Mouse (Mus musculus) gastrocnemius, postnatal 4 days (tissue): Measurements from ENCODE around the gene Slc35e2. TPM values are rescaled to one million over a fixed set of nuclear protein-coding genes. Genes with fewer than 3 reads are reported as not detected.
"Not testable (repeated sequence)": the region's sequence is repeated elsewhere in the genome, so short reads cannot be mapped to it uniquely, and the experiment has no call there.

Experiments
- DNase-seq, 2 experiments: peaks; one replicate each; pipeline ENCODE4 v3.0.0; 2021 to 2022; ENCODE audit warnings: low spot score in 2 of 2, mixed read lengths in 2 of 2
- total RNA-seq, 2 experiments: library from RNA; stranded (reverse); gene quantifications; 2 replicates each; pipeline ENCODE4 v1.2.3; 2021

Gene Slc35e2
- total RNA-seq, 2 experiments from 2014 or later = 12.0 to 13.0 TPM

DNA sequence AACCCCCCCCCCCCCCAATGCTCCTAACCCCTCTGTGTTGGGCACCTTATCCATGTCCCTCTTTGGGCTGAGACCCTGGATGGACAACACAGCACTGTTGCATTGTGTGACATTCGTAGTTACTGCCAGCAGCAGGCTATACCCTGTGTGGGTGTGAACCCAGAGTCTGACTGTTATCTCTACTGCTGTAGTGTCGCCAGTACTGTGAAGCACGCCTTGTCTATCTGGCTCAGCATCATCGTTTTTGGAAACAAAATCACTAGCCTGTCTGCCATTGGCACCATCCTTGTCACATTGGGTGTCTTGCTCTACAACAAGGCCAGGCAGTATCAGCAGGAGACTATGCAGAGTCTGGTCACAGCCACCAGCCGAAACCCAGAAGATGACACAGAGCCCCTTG lies 17.1 kb downstream of the Slc35e2 start:
- no peak for DNase-seq

DNA sequence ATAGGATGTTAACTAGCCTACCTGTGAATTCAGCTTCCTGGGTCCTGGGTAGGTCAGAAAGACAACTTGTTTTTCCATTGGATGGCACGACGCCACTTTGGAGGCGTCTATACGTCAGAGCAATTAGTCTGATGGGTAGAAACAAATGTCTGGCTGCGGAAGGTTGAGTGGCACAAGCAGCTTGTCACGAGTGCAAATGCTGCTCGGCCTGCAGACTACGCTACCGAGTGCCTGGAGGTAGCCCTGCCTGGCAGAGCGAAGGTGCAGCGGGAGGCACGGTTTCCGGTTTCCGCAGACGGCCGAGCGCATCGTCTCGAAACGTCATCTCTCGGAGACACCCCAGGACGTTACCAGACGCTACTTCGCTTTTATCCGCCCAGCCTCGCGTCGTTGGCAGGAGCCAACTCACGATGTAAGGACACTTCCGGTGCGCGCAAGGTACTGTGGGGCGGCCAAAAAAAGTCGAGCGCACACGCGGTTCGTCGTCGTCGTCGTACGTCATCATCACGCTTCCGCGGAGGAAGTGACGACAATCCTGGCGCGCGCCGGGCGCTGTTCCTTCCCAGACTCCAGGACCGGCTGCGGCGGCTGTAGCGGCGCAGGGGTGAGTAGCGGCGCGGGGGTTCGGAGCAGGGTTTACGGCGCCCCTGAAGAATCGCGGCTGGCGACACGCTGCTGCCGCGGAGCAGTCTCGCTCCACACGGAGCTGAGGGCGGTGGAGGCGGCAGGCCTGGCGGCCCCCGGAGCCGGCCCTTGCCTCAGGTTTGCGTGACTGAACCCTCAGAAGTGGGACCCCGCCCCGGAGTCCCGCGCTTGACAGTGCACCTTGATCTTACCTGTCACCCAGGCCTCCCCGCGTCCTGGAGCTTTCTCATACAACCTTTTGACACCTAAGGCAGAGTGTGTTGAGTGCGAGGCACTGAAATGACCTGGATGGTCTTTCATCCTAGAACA lies 23.4 kb downstream of the Slc35e2 start, which contains the start of gene Cdk11b:
Gene Cdk11b (plus strand): TSS at position 517 of the 954 bp plus-strand sequence.
- DNase-seq = peak; percentile 91 to 94

DNA sequence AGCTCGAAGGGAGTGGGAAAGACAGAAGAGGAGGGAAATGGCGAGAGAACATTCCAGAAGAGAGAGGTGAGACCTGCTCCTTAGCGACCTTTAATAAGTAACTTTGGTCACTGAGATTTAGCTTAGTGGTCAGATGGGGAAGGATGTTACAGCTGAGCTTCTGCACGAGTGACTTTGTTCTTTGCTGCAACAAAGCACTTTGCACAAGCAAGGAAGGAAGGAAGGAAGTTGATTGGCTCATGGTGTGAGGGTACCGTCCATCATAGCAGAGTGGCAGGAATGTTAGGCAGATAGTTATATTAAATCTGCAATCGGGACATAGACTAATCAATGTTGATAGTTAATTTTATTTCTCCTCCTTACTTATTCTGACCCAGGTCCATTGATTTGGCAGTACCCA lies 29.1 kb downstream of the Slc35e2 start:
- no peak for DNase-seq

DNA sequence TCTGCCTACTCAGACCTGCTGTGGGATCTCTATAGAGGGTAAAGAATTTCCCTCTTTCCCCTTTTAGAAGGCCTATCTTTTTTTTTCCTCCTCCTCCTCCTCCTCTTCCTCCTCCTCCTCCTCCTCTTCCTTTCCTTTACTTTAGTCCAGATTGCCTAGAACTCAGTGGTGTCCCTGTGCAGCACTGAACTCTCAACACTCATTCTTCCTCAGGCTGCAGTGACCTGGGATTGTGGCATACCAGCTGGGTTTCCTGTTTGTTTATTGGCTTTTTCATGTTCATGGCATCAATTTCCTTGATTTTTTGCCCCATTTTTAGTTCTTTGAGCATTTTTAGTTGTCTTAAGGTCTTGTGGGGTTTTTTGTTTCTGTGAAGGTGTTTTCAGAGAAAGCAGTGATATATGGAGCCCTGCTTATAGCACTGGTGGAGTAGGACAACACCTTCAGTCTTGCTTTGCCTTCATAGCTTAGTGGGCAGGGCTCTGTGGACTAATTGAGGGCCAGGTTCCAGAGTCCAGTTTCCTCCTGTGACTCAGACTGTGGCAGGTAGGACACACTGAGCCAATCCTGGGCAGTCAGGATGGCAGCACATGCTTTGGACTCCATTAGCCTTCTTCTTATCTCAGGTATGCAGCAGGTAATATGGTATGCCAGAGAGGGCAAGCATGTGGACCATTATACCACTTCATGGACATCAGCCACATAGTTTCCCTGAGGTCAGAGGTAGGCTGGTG lies 34.7 kb downstream of the Slc35e2 start:
- no peak for DNase-seq

DNA sequence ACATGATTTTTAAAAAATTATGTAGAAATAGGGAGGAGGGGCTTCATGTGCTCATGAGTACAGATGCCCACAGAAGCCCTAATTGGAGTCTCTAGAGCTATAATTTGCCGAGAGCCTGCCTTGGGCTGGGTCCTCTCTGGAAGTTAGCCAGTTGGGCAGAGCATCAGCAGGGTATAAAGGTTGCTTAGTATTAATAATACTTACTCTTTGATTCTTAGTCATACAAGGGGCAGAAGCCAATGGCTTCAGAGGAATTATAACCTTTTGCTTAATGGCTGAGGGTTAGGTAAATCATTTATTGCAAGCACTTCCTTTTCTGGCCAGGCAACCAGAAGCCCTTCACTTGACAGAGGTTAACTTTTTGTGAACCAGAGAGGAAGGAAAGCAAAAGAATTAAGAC lies 42.3 kb downstream of the Slc35e2 start:
- DNase-seq = no peak

DNA sequence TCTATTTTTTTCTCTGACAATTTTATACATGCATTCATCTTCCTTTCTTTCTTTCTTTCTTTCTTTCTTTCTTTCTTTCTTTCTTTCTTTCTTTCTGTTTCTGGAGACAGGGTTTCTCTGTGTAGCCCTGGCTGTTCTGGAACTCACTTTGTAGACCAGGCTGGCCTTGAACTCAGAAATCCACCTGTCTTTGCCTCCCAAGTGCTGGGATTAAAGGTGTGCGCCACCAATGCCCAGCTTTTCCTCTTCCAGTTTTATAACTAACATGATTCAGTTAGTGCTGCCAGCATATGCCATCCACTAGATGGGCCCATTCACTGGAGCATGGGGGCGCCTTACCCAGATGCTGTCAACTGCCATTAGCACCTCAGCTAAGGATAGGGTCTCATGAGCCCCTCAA lies 44.1 kb downstream of the Slc35e2 start, which contains the start of gene Gm10563:
Gene Gm10563 (minus strand): TSS at position 101 of the 400 bp plus-strand sequence.
- not testable (repeated sequence) for DNase-seq

DNA sequence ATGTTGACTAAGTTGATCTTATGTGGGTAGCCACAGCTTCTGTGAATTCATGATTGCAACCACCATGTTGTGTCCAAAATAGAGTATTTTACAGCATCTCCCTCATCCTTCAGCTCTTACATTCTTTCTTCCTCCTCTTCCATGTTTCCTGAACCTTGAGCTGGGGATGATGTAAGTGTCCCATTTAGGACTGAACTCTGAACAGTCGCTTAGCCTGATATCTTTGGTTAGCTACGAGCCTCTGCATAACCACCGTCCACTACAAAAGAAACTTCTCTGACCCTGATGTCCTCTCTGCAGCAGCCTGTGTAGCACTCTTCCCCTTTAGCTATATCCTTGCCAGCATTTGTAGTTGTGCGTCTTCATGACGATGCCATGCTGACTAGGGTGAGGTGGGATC lies 44.5 kb downstream of the Slc35e2 start:
- DNase-seq = no peak

DNA sequence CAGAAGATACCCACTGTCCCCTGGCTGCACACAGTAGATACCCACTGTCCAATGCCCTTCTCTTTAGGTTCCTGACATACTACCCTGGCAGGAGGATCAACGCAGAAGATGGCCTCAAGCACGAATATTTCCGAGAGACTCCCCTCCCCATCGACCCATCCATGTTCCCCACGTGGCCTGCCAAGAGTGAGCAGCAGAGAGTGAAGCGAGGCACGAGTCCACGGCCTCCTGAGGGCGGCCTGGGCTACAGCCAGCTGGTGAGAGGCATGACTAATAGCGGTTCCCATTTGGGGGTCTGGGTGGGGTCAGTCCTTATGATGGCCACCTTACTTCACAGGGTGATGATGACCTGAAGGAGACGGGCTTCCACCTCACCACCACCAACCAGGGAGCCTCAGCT lies 48.1 kb downstream of the Slc35e2 start:
- no peak for DNase-seq

DNA sequence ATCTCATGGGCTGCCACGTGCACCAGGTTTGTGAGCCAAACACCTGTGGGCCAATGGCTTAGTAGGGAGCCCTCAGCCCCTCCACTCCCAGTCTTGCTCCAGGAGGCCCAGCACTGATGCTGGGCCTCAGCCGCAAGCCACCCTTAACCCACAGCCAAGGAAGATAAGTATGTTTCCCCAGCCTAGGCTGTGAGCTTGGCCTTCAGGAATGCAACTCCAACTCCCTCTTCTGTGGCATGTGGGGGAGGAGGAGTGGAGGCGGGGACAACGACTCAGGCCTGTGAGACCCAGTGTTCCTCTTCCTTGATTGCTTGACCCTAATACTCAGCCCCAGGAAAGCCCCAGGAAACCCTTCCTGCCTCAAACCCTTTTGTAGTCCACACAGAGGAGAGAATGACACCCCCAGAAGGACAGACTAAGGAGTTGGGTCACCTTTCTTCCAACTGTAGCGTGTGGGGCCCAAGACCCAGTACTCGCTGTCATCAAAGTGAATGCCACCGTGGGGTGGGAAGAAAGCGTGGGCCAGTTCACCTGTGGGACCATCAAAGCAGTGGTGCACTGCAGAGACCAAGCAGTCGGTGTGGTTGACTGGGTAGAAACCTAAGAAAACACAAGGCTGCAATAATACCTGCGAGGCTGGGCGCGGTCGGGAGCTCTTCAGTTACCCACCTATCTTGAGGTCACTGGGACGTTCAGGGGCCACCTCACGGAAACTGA lies 50.5 kb downstream of the Slc35e2 start:
- peak in 1 of 2 experiments; percentile 26 for DNase-seq

DNA sequence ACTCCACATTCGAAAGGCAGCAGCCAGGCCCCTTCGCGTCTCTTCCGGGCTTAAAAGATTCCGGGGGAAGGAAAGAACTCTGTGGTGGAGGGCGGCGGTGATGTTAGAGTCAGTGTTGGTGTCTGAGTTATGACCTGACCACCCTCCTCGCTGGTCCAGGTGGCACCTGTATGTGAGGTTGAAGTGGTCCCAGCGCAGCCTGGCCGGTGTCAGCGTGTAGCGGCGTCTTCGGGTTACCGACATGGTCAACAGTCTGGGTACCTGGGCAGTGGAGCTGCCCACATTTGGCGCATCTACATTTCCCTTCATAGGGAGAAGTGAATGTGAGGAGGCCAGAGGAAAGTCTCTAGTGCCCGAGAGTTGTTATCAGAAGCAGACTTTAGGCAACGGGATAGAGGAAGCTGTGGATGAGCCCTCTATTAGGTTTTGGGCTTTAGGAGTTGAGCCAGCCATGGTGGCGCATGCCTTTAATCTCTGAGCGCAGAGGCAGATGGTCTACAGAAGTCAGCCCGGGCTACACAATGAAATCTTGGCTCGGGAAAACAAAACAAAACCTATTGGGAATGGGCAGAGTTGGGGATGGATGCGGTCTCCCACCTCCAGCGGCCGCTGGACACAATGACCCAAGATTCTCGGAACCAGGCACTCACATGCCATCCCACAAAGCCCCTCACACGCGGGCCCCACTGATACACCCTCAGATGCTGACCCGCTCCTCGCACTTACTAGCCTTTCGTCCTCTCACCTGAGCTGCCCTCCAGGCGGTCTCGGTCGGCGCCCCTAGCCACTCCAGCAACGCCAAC lies 51.3 kb downstream of the Slc35e2 start:
- DNase-seq = no peak

DNA sequence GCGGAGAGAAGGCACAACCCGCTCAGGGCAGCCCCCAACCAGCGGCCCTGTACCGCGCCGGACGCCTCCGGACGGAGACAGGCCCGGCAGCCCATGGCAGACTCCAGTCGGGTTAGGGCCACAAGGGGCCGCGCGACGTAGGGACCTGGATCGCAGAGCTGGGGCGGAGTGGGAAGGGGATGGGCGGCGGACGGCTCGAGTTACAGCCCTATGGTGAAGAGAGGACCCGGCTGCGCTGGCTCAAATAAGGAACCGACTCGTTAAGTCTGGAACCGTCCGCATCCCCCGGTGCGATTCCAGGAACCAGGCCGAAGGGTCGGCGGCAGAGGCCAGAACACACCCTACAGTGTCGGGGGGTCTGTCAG lies 51.9 kb downstream of the Slc35e2 start, which contains the start of gene Mmp23:
Gene Mmp23 (minus strand): TSS at position 299 of the 365 bp plus-strand sequence.
- DNase-seq = peak; percentile 50 to 72

DNA sequence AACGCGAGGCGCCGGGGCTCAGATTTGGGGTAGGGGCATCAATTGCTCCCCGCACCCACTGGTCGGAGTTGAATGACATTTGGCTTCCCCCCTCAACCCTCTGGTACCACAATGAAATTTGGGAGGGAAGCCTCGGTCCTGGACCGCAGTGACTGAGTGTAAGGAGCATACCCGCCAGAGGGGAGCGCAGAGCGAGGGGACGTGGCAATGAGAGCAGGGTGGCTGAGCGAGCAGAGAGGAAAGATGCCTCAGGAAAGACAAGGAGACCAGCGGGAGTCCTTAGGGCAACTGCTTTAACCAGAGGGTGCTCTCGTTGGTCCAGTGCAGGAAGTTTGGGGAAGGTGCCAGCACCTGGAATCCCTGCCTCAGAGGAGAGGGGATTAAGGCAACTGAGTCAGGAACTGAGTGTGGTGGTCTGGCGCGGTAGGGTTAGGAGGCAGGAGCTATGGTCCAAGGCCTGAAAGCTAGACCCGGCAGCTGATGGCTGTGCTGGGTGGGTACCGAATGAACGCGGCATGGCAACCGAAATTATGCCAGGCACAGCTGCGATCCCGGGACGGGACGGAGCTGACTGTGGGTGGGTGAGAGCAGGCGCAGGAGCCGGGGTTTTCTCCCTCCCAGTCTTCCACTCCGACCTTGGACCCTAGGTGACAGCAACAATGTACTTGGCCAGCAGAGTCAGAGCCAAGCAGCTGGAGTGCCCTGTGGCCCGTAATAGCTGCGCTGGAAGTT lies 52.4 kb downstream of the Slc35e2 start:
- DNase-seq = peak; percentile 36 to 64

DNA sequence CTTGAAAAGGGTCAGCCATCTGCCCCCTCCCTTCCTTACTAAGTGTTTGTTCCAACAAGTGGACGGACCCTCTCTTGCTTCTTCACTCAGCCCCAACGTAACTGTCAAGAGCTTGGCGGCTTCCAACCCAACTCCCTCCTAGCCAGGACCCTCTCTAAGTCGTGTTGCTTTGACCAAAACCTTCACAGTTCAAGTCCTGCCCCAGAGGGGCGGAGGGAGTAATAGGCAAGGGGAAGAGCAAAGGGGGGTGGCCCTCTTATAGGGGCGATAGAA lies 52.9 kb downstream of the Slc35e2 start:
- no peak for DNase-seq

DNA sequence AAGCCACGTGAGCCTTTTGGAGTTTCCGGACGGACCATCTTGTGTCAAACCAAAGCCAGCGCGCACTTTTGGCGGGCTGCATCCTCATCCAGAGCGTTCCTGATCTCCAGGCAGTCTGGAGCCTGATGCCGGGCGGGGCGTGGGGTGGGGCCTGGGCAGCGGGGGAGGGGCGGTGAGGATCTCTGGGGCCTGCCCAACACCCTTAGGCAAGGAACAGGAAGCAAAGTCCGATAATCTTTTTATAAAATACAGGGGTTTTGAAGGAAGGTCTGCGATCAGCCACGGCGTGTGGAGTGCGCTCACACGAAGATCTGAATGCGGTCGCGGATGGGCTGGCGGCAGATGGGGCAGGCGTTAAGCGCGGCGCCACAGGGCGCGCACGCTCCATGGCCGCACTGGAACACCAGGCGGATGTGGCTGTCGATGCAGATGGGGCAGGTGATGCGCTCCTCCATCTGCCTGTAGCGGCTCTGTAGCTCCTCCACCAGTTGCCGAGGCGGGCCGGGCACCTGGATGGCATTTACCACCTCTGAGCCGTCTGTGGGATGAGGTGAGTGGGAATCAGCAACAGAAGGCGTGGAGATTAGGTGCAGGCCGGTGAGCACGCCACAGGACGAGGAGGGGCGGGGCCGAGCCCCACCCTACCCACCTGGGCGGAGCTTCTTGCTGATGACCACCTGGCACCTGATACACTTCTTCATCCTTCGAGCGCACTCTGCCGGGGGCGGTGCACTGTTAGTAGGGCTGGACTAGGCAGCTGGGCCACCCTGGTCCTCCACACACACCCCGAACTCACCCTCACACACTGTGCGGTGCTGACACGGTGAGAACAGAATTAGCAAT lies 53.5 kb downstream of the Slc35e2 start:
- peak; percentile 42 to 76 for DNase-seq

DNA sequence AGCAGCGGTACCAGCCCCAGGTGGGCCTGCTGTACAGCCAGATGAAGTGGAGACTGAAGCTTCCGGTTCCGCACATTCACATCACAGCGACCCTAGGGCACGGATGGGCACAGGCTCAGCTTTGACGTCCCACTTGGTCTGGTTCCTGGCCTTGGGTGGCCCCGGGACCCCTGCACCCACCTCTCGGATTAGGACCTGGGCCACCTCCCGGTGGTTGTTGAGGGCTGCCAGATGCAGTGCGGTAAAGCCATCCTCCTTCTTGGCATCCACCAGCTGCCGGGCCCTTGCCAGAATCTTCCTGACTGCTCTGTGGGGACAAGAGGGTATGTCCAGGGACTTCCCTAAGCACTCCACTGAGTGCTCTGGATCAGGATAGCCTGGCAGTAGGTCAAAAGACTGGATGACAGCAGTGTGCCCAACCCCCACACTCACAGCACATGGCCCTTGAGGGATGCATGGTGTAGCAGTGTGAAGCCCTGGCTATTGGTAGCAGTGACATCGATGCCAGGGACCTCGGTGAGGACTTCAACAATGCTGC lies 55.1 kb downstream of the Slc35e2 start:
- DNase-seq = no peak

DNA sequence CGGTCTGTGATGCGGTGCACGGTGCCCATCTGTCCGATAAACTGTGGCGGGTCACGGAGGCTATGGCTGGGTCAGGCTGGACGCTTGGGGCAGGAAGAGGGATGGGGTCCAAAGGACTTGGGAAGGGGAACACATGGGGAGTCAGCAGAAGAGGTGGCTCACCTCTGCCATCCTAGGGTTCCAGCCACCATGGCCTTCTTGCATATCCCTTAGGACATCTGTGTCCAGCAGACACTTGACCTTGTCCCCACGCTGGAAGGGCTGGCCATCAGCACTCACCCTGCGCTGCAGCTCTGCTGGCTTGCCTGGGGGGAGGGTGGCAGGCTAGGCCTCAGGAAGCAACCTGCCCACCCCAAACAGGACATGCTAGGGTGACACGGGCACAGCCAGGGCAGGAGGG lies 57.7 kb downstream of the Slc35e2 start:
- peak in 1 of 2 experiments; percentile 23 for DNase-seq

DNA sequence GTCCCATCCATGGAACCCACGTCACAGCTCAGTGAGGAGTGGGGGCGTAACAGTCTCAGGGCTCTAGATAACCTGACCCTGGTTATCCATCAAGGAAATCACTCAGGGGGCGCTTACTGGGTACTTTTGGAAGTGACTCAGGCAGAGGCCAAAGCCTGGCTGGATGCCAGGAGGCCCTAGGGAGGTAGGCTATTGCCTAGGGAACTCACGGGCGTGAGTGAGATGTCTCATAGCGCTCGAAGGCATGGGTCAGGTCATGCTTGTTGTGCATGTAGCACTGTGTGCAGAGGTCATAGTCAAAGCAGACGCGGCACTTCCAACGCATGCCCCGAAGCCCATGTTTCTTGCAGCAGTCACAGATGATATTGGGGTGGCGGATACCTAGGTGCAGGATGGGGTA lies 59.4 kb downstream of the Slc35e2 start:
- DNase-seq = no peak

DNA sequence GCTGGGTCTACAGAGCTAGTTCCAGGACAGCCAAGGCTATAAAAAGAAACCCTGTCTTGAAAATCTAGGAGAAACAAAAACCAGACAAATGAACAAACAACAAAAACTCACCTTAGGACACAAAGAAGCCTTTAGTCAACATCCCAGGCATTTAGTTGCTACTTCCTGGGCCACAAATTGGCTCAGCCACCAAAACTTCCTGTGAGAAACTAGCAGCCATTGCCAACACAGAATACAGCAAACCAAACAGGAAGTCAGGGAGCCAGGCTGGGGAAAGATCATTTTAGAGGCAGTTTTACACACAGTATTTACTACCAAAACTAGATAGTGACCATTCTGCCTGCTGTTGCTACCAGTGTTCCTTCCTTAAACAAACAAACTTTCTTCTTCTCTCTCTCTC lies 65.7 kb downstream of the Slc35e2 start:
- DNase-seq = no peak
